Mouse (Mus musculus) intestine, embryonic 16.5 days (tissue): Measurements from ENCODE around the gene Lacc1. TPM values are rescaled to one million over a fixed set of nuclear protein-coding genes. Genes with fewer than 3 reads are reported as not detected.
"Not testable (repeated sequence)": the region's sequence is repeated elsewhere in the genome, so short reads cannot be mapped to it uniquely, and the experiment has no call there.

Source experiments
- ATAC-seq: fragments of 200-750 bp; cut with Nextera tagmentation; 2 replicates; pipeline ENCODE4 v1.8.0; 2017; ENCODE audit warnings: moderate TSS enrichment, moderate library complexity
- H3K27ac ChIP-seq: fragments of 300-500 bp; sonication (generic); 2 replicates; pipeline ENCODE4 v1.5.1; 2014; ENCODE audit warnings: mild to moderate bottlenecking, low read length
- H3K27me3 ChIP-seq: fragments of 300-500 bp; sonication (generic); replicated peaks from 2 replicates; pipeline ENCODE4 v1.6.1; 2014; ENCODE audit warnings: low read length, control low read depth, mixed read lengths; ENCODE audit not compliant: control insufficient read depth, insufficient read depth
- H3K36me3 ChIP-seq: fragments of 300-500 bp; sonication (generic); 2 replicates; pipeline ENCODE4 v1.6.1; 2014; ENCODE audit warnings: low read length, control low read depth; ENCODE audit not compliant: control insufficient read depth, insufficient read depth
- H3K4me1 ChIP-seq: fragments of 300-500 bp; sonication (generic); 2 replicates; pipeline ENCODE4 v1.6.1; 2014; ENCODE audit warnings: low read length, control low read depth, mixed read lengths; ENCODE audit not compliant: control insufficient read depth, insufficient read depth
- H3K4me2 ChIP-seq: fragments of 300-500 bp; sonication (generic); 2 replicates; pipeline ENCODE4 v1.6.1; 2014; ENCODE audit warnings: low read depth, low read length, control low read depth
- H3K4me3 ChIP-seq: fragments of 300-500 bp; sonication (generic); 2 replicates; pipeline ENCODE4 v1.5.1; 2014; ENCODE audit warnings: mild to moderate bottlenecking, low read length
- H3K9ac ChIP-seq: fragments of 300-500 bp; sonication (generic); 2 replicates; pipeline ENCODE4 v1.6.1; 2014; ENCODE audit warnings: low read depth, low read length
- H3K9me3 ChIP-seq: fragments of 300-500 bp; sonication (generic); 2 replicates; pipeline ENCODE4 v1.6.1; 2016; ENCODE audit warnings: low read length, control low read depth; ENCODE audit not compliant: control insufficient read depth
- WGBS: fragments of 180-500 bp; shearing (Covaris S2); extraction: QIAGEN DNeasy Blood & Tissue Kit; methylation state at CpG from one replicate; pipeline ENCODE4 v1.1.7; 2014; 5-methylcytosine and 5-hydroxymethylcytosine counted together
- polyA plus RNA-seq: library from polyadenylated mRNA; unstranded; fragments of >200 nt; fragmentation: Nextera tagmentation; extraction: Ambion mirVana; gene quantifications from 2 replicates; pipeline ENCODE4 v1.2.1, GENCODE M21; 2015

Gene Lacc1
- polyA plus RNA-seq, 1 experiment from 2014 or later = 8.8 TPM

DNA sequence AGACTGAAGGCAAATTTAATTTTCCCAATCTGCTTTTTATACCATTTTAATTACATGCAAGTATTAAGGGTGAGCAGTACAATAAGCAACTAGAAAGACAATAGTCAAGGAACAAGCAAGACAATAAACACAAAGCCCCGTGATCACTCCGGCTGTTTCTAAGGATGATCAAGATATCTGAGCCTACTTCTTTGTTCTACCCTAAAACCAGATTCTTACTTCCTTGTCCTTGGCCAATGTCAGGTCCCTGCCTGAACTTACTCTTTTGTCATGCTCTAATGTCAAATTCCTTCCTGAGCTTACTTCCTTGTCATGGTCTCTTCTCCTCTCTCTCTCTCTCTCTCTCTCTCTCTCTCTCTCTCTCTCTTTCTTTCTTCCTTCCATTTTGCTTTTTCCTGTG lies 46.4 kb downstream of the Lacc1 start:
- H3K27ac ChIP-seq, H3K36me3 ChIP-seq, ATAC-seq, H3K4me2 ChIP-seq, H3K4me3 ChIP-seq, H3K9me3 ChIP-seq, H3K27me3 ChIP-seq, H3K4me1 ChIP-seq, H3K9ac ChIP-seq: not testable (repeated sequence)
- WGBS = 93% methylated on average over 2 of the region's 2 CpGs

DNA sequence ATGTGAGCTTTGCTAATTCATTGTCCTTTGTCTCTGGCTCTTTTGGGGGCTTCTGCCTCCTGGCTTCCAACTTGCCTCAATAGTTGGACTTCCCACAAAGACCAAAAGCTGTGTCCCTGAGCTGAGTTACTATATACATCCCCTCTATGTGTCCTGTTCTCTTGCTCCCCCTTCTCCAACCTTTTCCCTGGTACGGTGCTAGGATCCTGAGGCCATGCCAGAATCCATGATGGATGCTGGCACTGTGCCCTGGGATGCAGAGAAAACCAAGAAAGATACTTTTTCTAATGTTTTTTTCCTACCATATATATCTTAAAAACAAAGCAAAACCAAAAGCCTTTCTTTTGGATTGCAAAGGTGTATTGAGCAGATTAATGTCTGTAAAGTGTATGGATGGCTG lies 54.9 kb downstream of the Lacc1 start:
- Histone ChIP-seq H3K9ac (no peak overlapping the region), H3K27me3 (no peaks in the 10 kb centered on the region), H3K4me3 (no peak overlapping the region), H3K36me3 (no peaks in the 10 kb centered on the region), H3K4me1 (no peaks in the 10 kb centered on the region), H3K9me3 (no peaks in the 10 kb centered on the region), H3K4me2 (no peak overlapping the region), H3K27ac (no peak overlapping the region)
- no peak for ATAC-seq
- WGBS = 73% methylated on average over 1 of the region's 1 CpGs

DNA sequence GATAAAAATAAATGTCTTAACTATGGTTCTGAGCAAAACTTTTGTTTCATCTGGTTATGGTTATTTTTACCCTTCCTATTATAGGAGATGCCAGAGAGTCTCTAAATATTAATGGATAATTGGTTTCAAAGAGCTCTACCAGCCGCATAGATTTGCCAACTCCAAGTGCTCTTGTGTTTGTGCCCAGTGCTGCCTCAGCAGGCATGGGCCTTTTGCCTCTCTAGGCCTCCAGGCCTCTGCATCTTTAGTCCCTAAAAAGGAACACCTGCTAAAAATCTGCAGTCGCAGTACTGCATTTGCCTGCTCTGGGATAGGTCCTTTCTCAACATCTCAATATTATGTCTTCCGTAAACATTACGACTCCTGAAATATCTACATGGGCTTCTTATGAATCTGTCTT lies 55.5 kb downstream of the Lacc1 start:
- no peak overlapping the region for H3K27ac ChIP-seq
- H3K4me2 ChIP-seq = no peak overlapping the region
- H3K4me3 ChIP-seq = no peak overlapping the region
- H3K27me3 ChIP-seq = no peaks in the 10 kb centered on the region
- WGBS = 88% methylated on average over 4 of the region's 4 CpGs
- H3K9ac ChIP-seq = no peak overlapping the region
- no peaks in the 10 kb centered on the region for H3K4me1 ChIP-seq
- no peak for ATAC-seq
- H3K9me3 ChIP-seq = no peaks in the 10 kb centered on the region
- H3K36me3 ChIP-seq = no peaks in the 10 kb centered on the region

DNA sequence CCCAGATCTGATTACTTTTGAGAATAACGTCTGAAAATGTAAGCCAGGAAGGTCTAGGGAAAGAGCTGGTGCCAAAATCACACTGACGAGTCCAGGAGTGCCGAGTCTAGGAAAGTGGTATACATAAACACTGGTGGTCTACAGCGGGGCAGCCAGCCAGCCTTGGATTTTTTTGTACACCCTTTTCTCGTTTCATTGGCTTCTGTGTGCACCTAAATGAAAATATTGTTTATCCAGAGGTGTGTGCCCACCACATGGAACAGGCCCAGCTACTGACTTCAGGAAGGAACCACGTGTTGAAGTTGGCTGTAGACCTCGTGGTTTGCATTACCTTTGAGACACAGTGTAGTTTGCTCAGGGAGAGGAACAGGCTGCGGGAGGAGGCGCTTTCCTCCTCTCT lies 57.1 kb downstream of the Lacc1 start:
- Histone ChIP-seq H3K27ac (no peak overlapping the region), H3K9ac (no peak overlapping the region), H3K4me1 (no peaks in the 10 kb centered on the region), H3K36me3 (no peaks in the 10 kb centered on the region), H3K9me3 (no peaks in the 10 kb centered on the region), H3K4me2 (no peak overlapping the region), H3K27me3 (no peaks in the 10 kb centered on the region), H3K4me3 (no peak overlapping the region)
- no peak for ATAC-seq
- 57% methylated on average over 9 of the region's 9 CpGs for WGBS

Other genes starting within 250 kb of the Lacc1 start
- 2.9 and 3.8 TPM in 2 replicates for gene Ccdc122, start 132 bp downstream of the Lacc1 start, polyA plus RNA-seq
- 4.0 and 4.4 TPM in 2 replicates for gene Enox1, start 119.9 kb upstream of the Lacc1 start, polyA plus RNA-seq